Mouse (Mus musculus) E14TG2a.4 (cell line): ENCODE results near the gene Sumf1.

Source experiments
- CTCF ChIP-seq: conservative IDR thresholded peaks from 2 replicates; pipeline ENCODE4 v1.5.1; 2014; ENCODE audit warnings: low read length
- NANOG ChIP-seq: IDR thresholded peaks from 2 replicates; pipeline ENCODE4 v1.6.1; 2014; ENCODE audit warnings: borderline replicate concordance, low read length, mixed read lengths

- TF ChIP-seq CTCF (no peak), NANOG (no peak)
These were observed 39.0 kb upstream of the Sumf1 start for GRCm38 (mm10) chr6:108224361-108224760.
